Mouse (Mus musculus): ENCODE results near the gene Fhad1. TPM values are rescaled to one million over a fixed set of nuclear protein-coding genes. Genes with fewer than 3 reads are reported as not detected.

Fhad1 gene
- polyA plus RNA-seq, 1 experiment: 0.29 TPM

DNA sequence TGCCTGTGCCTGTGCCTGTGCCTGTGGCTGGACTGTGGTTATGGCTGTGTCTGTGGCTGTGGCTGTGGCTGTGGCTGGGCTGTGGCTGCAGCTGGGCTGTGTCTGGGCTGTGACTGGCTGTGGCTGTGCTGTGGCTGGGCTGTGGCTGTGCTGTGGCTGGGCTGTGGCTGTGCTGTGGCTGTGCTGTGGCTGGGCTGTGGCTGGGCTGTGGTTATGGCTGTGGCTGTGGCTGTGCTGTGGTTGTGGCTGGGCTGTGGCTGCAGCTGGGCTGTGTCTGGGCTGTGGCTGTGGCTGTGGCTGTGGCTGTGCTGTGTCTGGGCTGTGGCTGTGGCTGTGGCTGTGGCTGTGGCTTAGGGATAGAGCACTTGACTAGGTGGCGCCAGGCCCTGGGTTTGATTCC lies 26.7 kb downstream of the Fhad1 start:
- Histone ChIP-seq H3K4me3 (replicated peaks) (no peak overlapping the region), H3K36me3 (replicated peaks; ENCODE audit: low read length) (no peaks in the 10 kb centered on the region), H3K9me3 (peaks cover 6% of the 10 kb centered on the region), H3K4me1 (0 out of 2 replicates have a peak, but pooled peaks cover 7% of the 10 kb centered on the region), H3K27me3 (replicated peaks) (peaks cover 43% of the 10 kb centered on the region)
- no peak for TF ChIP-seq FLI1 (IDR thresholded peaks at IDR 0.05; ENCODE audit: low read length)
- no peak for TF ChIP-seq GATA1 (IDR thresholded peaks at IDR 0.05; ENCODE audit: borderline replicate concordance, low read length)

DNA sequence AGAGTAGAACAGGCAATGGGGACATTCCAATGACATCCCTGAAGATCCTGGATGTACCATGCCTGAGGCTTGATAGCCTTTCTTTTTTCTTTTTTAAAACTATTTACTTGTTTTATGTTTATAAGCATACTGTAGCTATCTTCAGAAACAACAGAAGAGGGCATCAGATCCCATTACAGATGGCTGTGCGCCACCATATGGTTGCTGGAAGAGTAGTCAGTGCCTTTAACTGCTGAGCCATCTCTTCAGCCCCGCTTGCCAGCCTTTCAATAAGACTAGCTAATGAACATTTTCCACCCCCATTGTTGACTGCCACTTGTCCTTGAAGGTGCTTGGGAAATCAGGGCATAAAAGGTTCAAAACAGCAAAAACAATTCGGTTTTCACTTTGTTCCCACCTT lies 31.2 kb downstream of the Fhad1 start:
- TF ChIP-seq GATA1 (IDR thresholded peaks at IDR 0.05; ENCODE audit: borderline replicate concordance, low read length): no peak
- no peak for TF ChIP-seq FLI1 (IDR thresholded peaks at IDR 0.05; ENCODE audit: low read length)
- H3K4me1 ChIP-seq: no peaks in the 10 kb centered on the region; the same call in 1 of the 2 replicates
- H3K9me3 ChIP-seq: peaks cover 6% of the 10 kb centered on the region
- no peaks in the 10 kb centered on the region for H3K36me3 ChIP-seq (replicated peaks; ENCODE audit: low read length)
- no peak overlapping the region for H3K4me3 ChIP-seq (replicated peaks)
- H3K27me3 ChIP-seq (replicated peaks): peaks cover 36% of the 10 kb centered on the region

DNA sequence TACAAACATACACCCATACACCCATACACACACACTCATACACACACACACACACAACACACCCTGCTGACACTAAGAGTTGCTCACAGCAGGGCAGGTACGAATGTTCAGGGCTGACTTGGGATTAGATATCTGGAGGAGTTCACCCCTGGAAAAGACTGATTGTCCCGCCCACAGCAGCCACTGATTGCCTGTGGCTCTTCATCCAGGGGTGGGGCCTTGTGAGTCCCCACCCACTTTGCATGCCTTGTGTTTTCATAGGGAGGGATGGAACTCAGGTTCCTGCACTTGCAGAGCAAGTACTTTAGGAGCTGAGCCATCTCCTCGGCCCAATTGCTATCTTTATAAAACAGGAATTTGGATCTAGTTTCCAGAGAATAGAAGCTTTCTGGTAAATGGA lies 33.4 kb downstream of the Fhad1 start:
- TF ChIP-seq GATA1 (IDR thresholded peaks at IDR 0.05; ENCODE audit: borderline replicate concordance, low read length) (no peak), FLI1 (IDR thresholded peaks at IDR 0.05; ENCODE audit: low read length) (no peak)
- Histone ChIP-seq H3K4me1 (peaks cover 3% of the 10 kb centered on the region), H3K27me3 (replicated peaks) (peaks cover 33% of the 10 kb centered on the region), H3K9me3 (peaks cover 6% of the 10 kb centered on the region), H3K36me3 (replicated peaks; ENCODE audit: low read length) (no peaks in the 10 kb centered on the region), H3K4me3 (replicated peaks) (no peak overlapping the region)

DNA sequence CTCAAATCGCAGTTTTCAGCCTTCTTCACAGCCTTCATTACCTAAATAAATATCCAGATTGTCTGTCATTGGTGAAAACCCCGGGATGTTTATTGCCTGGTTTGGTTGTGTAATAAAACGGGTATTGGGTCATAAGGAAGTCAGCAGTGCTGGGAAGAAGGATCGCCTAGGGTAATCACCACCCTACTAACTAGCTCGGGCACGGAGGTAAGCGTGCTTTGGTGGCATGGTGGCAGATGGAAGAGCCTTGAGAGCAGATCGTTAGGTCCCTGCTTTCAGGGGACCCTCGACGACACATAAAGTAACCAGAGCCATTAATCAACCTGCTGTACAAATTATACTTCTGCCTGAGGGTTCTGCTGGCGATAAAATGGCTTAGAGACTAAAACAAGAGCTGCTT lies 36.3 kb downstream of the Fhad1 start:
- peaks cover 26% of the 10 kb centered on the region for H3K27me3 ChIP-seq (replicated peaks)
- H3K36me3 ChIP-seq (replicated peaks; ENCODE audit: low read length): no peaks in the 10 kb centered on the region
- TF ChIP-seq GATA1 (IDR thresholded peaks at IDR 0.05; ENCODE audit: borderline replicate concordance, low read length): no peak
- no peak for TF ChIP-seq FLI1 (IDR thresholded peaks at IDR 0.05; ENCODE audit: low read length)
- H3K4me1 ChIP-seq: peaks cover 3% of the 10 kb centered on the region
- H3K9me3 ChIP-seq: peaks cover 6% of the 10 kb centered on the region
- H3K4me3 ChIP-seq (replicated peaks): no peak overlapping the region

DNA sequence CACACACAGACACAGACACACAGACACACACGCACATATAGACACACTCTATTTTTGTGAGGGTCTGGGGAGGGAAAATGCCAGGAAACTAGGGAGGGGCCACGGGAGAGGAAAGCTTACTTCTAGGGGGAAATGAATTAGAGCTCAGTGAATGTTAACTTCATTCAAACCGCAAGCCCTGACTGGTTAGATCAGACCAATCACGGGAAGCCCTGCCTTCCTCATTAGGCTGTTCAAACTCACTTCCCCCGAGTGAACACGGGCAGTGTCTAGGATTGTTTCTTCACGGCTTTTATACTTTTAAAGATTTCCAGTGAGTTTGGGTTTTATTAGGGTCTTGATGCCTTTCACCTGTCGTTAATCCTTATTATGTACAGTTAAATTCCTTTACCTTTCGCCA lies 37.5 kb downstream of the Fhad1 start:
- no peak for TF ChIP-seq FLI1 (IDR thresholded peaks at IDR 0.05; ENCODE audit: low read length)
- no peak for TF ChIP-seq GATA1 (IDR thresholded peaks at IDR 0.05; ENCODE audit: borderline replicate concordance, low read length)
- no peaks in the 10 kb centered on the region for H3K36me3 ChIP-seq (replicated peaks; ENCODE audit: low read length)
- H3K4me3 ChIP-seq (replicated peaks): no peak overlapping the region
- H3K27me3 ChIP-seq (replicated peaks): peaks cover 30% of the 10 kb centered on the region
- peaks cover 3% of the 10 kb centered on the region for H3K4me1 ChIP-seq
- peaks cover 13% of the 10 kb centered on the region for H3K9me3 ChIP-seq

DNA sequence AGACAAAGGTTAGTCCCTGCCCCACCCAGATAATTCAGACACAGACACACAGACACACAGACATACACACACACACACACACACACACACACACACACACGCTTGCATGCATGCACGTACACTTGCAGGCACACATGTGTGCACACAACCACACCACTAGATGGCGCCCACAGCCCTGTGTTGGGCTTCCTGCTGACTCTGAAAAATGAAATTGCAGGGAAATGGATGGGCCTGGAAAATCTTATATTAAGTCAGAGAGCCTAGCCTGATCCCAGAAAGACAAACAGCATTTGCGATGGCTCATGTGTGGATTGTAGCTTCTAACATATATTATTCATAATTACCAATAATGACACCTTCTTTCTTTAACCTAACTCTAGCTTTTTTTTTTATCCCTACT lies 38.7 kb downstream of the Fhad1 start:
- no peaks in the 10 kb centered on the region for H3K36me3 ChIP-seq (replicated peaks; ENCODE audit: low read length)
- peaks cover 24% of the 10 kb centered on the region for H3K9me3 ChIP-seq
- peaks cover 26% of the 10 kb centered on the region for H3K27me3 ChIP-seq (replicated peaks)
- no peak for TF ChIP-seq GATA1 (IDR thresholded peaks at IDR 0.05; ENCODE audit: borderline replicate concordance, low read length)
- no peak for TF ChIP-seq FLI1 (IDR thresholded peaks at IDR 0.05; ENCODE audit: low read length)
- peaks cover 3% of the 10 kb centered on the region for H3K4me1 ChIP-seq
- H3K4me3 ChIP-seq (replicated peaks): no peak overlapping the region

DNA sequence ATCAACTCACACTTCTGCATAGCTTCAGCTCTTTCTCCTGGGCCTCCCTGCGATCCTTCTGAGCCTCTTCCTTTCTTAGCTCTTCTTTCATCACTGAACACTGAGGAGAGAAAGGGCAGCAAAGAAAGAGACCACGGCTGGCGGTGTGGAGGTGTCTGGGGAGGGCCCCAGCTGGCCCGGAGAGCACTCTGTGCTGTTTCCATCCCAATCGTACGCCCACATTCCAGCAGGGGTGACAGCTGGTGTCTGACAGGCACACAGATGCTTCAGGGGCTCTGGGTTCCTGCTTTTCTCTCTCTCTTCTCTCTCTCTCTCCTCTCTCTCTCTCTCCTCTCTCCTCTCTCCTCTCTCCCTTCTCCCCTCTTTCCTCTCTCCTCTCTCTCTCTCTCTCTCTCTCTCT lies 50.3 kb downstream of the Fhad1 start:
- TF ChIP-seq FLI1 (IDR thresholded peaks at IDR 0.05; ENCODE audit: low read length): no peak
- TF ChIP-seq GATA1 (IDR thresholded peaks at IDR 0.05; ENCODE audit: borderline replicate concordance, low read length): no peak
- Histone ChIP-seq H3K9me3 (peaks cover 11% of the 10 kb centered on the region; the same call in 1 of the 2 replicates), H3K36me3 (replicated peaks; ENCODE audit: low read length) (no peaks in the 10 kb centered on the region), H3K4me3 (replicated peaks) (no peak overlapping the region), H3K27me3 (replicated peaks) (peaks cover 12% of the 10 kb centered on the region), H3K4me1 (no peaks in the 10 kb centered on the region)

DNA sequence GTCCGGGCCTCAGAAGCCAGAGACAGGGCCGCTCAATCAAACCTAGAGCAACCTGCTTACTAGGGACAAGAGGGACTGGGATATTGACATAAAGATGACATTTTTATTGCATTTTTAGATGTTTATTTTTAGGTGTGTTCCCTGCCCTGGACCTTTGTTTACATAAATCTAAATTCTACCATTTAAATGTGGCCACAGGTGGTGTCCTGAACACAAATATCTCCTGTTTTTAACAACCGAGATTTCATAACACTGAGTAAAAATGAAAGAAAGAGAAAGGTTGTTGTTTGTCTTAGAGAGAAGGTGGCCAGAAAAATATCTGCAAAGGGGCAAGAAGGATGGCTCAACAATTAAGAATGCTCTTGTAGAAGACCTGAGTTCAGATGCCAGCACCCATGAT lies 51.0 kb downstream of the Fhad1 start:
- no peak for TF ChIP-seq GATA1 (IDR thresholded peaks at IDR 0.05; ENCODE audit: borderline replicate concordance, low read length)
- TF ChIP-seq FLI1 (IDR thresholded peaks at IDR 0.05; ENCODE audit: low read length): no peak
- H3K4me1 ChIP-seq: peaks cover under 1% of the 10 kb centered on the region; the same call in 1 of the 2 replicates

DNA sequence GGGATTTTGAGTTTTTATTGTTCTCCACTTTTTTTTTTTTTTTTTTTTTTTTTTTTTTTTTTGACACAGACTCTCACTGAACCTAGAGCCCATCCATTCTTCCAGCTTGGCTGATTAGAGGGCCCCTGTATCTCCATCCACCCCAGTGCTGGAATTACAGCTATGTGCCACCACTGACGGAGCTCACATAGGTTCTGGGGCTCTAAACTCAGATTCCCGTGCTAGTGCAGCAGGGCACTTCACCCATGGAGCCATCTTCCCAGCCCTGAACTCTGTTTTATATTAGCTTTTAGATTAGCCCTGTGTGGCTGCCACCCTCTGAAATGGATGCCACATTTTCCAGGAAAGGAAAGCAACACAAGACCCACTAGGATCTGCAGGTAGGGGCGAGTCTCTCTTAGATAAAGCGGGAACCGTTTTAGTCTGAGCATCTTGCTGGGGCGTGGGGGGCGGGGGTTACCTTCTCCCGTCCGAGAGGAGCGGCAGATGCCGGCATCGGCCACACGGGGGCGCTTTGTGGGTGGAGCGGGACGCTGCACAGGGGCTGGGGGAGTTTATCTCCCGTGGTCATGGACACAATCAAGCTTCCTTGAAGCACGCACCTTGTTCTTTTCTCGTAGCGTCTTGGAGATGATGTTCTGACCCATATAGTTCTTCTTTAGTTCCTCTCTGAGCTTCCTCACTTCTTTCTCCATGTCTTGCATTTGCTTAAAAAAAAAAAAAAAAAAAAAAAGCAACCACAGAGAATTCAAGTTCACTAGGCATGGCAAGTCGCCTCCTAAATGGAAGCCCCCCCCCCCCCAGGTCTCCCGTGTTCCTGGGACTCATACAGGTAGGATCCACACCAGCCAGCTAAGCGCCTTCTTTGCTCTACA lies 51.8 kb downstream of the Fhad1 start:
- Histone ChIP-seq H3K27me3 (replicated peaks) (peaks cover 13% of the 10 kb centered on the region), H3K4me1 (peaks cover 9% of the 10 kb centered on the region), H3K9me3 (peaks cover 11% of the 10 kb centered on the region; the same call in 1 of the 2 replicates), H3K4me3 (replicated peaks) (no peak overlapping the region), H3K36me3 (replicated peaks; ENCODE audit: low read length) (no peaks in the 10 kb centered on the region)
- TF ChIP-seq GATA1 (IDR thresholded peaks at IDR 0.05; ENCODE audit: borderline replicate concordance, low read length) (no peak), FLI1 (IDR thresholded peaks at IDR 0.05; ENCODE audit: low read length) (no peak)

More for the DNA sequence above, 51.0 kb downstream of the Fhad1 start:
- peaks cover 12% of the 10 kb centered on the region for H3K27me3 ChIP-seq (replicated peaks)
- no peaks in the 10 kb centered on the region for H3K36me3 ChIP-seq (replicated peaks; ENCODE audit: low read length)
- no peak overlapping the region for H3K4me3 ChIP-seq (replicated peaks)
- peaks cover 11% of the 10 kb centered on the region; the same call in 1 of the 2 replicates for H3K9me3 ChIP-seq

DNA sequence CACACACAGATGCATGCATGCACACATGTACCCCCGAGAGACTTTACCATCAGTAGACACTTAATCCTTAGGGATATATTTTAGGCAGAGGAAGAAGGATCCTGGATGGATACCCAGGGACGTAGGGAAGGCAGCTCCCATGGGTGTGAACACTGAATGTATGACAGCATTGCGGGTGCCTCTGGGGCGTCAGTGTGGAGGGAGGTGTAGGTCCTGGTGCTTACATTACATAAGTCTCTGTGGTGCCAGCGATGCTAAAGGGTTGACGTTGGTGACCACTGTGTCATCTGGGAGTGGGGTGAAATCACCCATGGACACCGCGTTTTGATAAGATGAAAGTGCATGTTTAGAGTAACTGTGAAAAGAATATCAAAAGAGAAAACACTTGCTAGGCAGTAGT lies 54.8 kb downstream of the Fhad1 start:
- H3K4me3 ChIP-seq (replicated peaks): no peak overlapping the region
- TF ChIP-seq FLI1 (IDR thresholded peaks at IDR 0.05; ENCODE audit: low read length) (no peak), GATA1 (IDR thresholded peaks at IDR 0.05; ENCODE audit: borderline replicate concordance, low read length) (no peak)

More for the DNA sequence above, 54.8 kb downstream of the Fhad1 start:
- Histone ChIP-seq H3K9me3 (peaks cover 11% of the 10 kb centered on the region; the same call in 1 of the 2 replicates), H3K27me3 (replicated peaks) (peaks cover 39% of the 10 kb centered on the region), H3K36me3 (replicated peaks; ENCODE audit: low read length) (no peaks in the 10 kb centered on the region), H3K4me1 (peaks cover 13% of the 10 kb centered on the region)
